Mouse (Mus musculus): Measurements from ENCODE around the gene Gas2l2. TPM values are rescaled to one million over a fixed set of nuclear protein-coding genes. Genes with fewer than 3 reads are reported as not detected.

Gas2l2 gene
- total RNA-seq, 1 experiment, result 0.09 TPM

- H3K27ac ChIP-seq (ENCODE audit: insufficient read depth, low read depth, low read length, poor library complexity, severe bottlenecking), result no peak overlapping the region
- H3K4me3 ChIP-seq (ENCODE audit: insufficient read depth in 1 of 2, low read depth in 1 of 2, low read length in 2 of 2, poor library complexity in 1 of 2, severe bottlenecking in 1 of 2), result no peak overlapping the region
- no peak overlapping the region for H3K9ac ChIP-seq (ENCODE audit: insufficient read depth, low read depth, low read length, poor library complexity, severe bottlenecking)
- TF ChIP-seq CHD2 (IDR thresholded peaks at IDR 0.05; ENCODE audit: low read depth, low read length) (no peak), ZNF384 (IDR thresholded peaks at IDR 0.05; ENCODE audit: low read depth, low read length) (no peak), HCFC1 (IDR thresholded peaks at IDR 0.05; ENCODE audit: borderline replicate concordance, insufficient read depth, low read length) (no peak), MAFK (IDR thresholded peaks at IDR 0.05; ENCODE audit: insufficient read depth, low read depth, low read length) (no peak), ZC3H11A (IDR thresholded peaks at IDR 0.05; ENCODE audit: borderline replicate concordance, low read depth, low read length) (no peak)
- H3K4me1 ChIP-seq (ENCODE audit: control insufficient read depth in 2 of 2, insufficient read depth in 2 of 2, low read length in 2 of 2, poor library complexity in 1 of 2), result no peaks in the 10 kb centered on the region
- H3K9me3 ChIP-seq (ENCODE audit: control insufficient read depth, insufficient read depth, low read depth, low read length), result no peaks in the 10 kb centered on the region
- no peak for DNase-seq (ENCODE audit: low read depth, low spot score)
- H3K36me3 ChIP-seq (ENCODE audit: control insufficient read depth, insufficient read depth, low read length, poor library complexity, severe bottlenecking), result no peaks in the 10 kb centered on the region
- in situ Hi-C loops (cut with MboI; ENCODE audit: low sequenced_read_pairs in 2 of 2, unreplicated experiment in 2 of 2), result no loop called here
Observed at GRCm38 (mm10) chr11:83383532-83383887, 45.7 kb downstream of the Gas2l2 start.

GRCm38 (mm10) chr11:83382876-83383531, 46.3 kb downstream of the Gas2l2 start:
- H3K9ac ChIP-seq (ENCODE audit: insufficient read depth, low read depth, low read length, poor library complexity, severe bottlenecking), result no peak overlapping the region
- in situ Hi-C loops (cut with MboI; ENCODE audit: low sequenced_read_pairs in 2 of 2, unreplicated experiment in 2 of 2), result no loop called here
- no peak for DNase-seq (ENCODE audit: low read depth, low spot score)

GRCm38 (mm10) chr11:83379745-83380341, 49.4 kb downstream of the Gas2l2 start:
- in situ Hi-C loops (cut with MboI; ENCODE audit: low sequenced_read_pairs in 2 of 2, unreplicated experiment in 2 of 2), result no loop called here
- no peak overlapping the region for H3K27ac ChIP-seq (ENCODE audit: insufficient read depth, low read depth, low read length, poor library complexity, severe bottlenecking)
- no peak for DNase-seq (ENCODE audit: low read depth, low spot score)
- TF ChIP-seq HCFC1 (IDR thresholded peaks at IDR 0.05; ENCODE audit: borderline replicate concordance, insufficient read depth, low read length) (no peak), ZC3H11A (IDR thresholded peaks at IDR 0.05; ENCODE audit: borderline replicate concordance, low read depth, low read length) (no peak), CHD2 (IDR thresholded peaks at IDR 0.05; ENCODE audit: low read depth, low read length) (no peak), ZNF384 (IDR thresholded peaks at IDR 0.05; ENCODE audit: low read depth, low read length) (no peak), MAFK (IDR thresholded peaks at IDR 0.05; ENCODE audit: insufficient read depth, low read depth, low read length) (no peak)
- H3K9me3 ChIP-seq (ENCODE audit: control insufficient read depth, insufficient read depth, low read depth, low read length), result no peaks in the 10 kb centered on the region
- H3K36me3 ChIP-seq (ENCODE audit: control insufficient read depth, insufficient read depth, low read length, poor library complexity, severe bottlenecking), result no peaks in the 10 kb centered on the region
- no peak overlapping the region for H3K4me3 ChIP-seq (ENCODE audit: insufficient read depth in 1 of 2, low read depth in 1 of 2, low read length in 2 of 2, poor library complexity in 1 of 2, severe bottlenecking in 1 of 2)
- H3K9ac ChIP-seq (ENCODE audit: insufficient read depth, low read depth, low read length, poor library complexity, severe bottlenecking), result no peak overlapping the region
- H3K4me1 ChIP-seq (ENCODE audit: control insufficient read depth in 2 of 2, insufficient read depth in 2 of 2, low read length in 2 of 2, poor library complexity in 1 of 2), result no peaks in the 10 kb centered on the region

More at GRCm38 (mm10) chr11:83382876-83383531, 46.3 kb downstream of the Gas2l2 start:
- Histone ChIP-seq H3K4me3 (ENCODE audit: insufficient read depth in 1 of 2, low read depth in 1 of 2, low read length in 2 of 2, poor library complexity in 1 of 2, severe bottlenecking in 1 of 2) (no peak overlapping the region), H3K27ac (ENCODE audit: insufficient read depth, low read depth, low read length, poor library complexity, severe bottlenecking) (no peak overlapping the region), H3K9me3 (ENCODE audit: control insufficient read depth, insufficient read depth, low read depth, low read length) (no peaks in the 10 kb centered on the region), H3K4me1 (ENCODE audit: control insufficient read depth in 2 of 2, insufficient read depth in 2 of 2, low read length in 2 of 2, poor library complexity in 1 of 2) (no peaks in the 10 kb centered on the region), H3K36me3 (ENCODE audit: control insufficient read depth, insufficient read depth, low read length, poor library complexity, severe bottlenecking) (no peaks in the 10 kb centered on the region)
- no peak for TF ChIP-seq ZC3H11A (IDR thresholded peaks at IDR 0.05; ENCODE audit: borderline replicate concordance, low read depth, low read length)
- no peak for TF ChIP-seq MAFK (IDR thresholded peaks at IDR 0.05; ENCODE audit: insufficient read depth, low read depth, low read length)
- no peak for TF ChIP-seq ZNF384 (IDR thresholded peaks at IDR 0.05; ENCODE audit: low read depth, low read length)
- no peak for TF ChIP-seq CHD2 (IDR thresholded peaks at IDR 0.05; ENCODE audit: low read depth, low read length)
- no peak for TF ChIP-seq HCFC1 (IDR thresholded peaks at IDR 0.05; ENCODE audit: borderline replicate concordance, insufficient read depth, low read length)

Other genes starting within 250 kb of the Gas2l2 start
- gene Slfn3, start 238.1 kb downstream of the Gas2l2 start, total RNA-seq (2012; rRNA removed), result 2.4 and 3.3 TPM in 2 replicates
- gene Slfn14, start 142.7 kb downstream of the Gas2l2 start, total RNA-seq (2012; rRNA removed), result not detected in 2 replicates
- gene Ap2b1, start 130.4 kb downstream of the Gas2l2 start, total RNA-seq (2012; rRNA removed), result 49.0 and 58.5 TPM in 2 replicates
- 5.4 and 10.0 TPM in 2 replicates for gene Pex12, start 126.9 kb downstream of the Gas2l2 start, total RNA-seq (2012; rRNA removed)
- 1.2 and 1.9 TPM in 2 replicates for gene Rasl10b, start 20.3 kb downstream of the Gas2l2 start, total RNA-seq (2012; rRNA removed)
- gene 1700020L24Rik, start 8.2 kb upstream of the Gas2l2 start, total RNA-seq (2012; rRNA removed), result 0.36 TPM in 1 of 2 replicates, not detected in the other
- 0.79 and 1.3 TPM in 2 replicates for gene Mmp28, start 33.6 kb upstream of the Gas2l2 start, total RNA-seq (2012; rRNA removed)
- 33.8 and 53.8 TPM in 2 replicates for gene Taf15, start 43.6 kb upstream of the Gas2l2 start, total RNA-seq (2012; rRNA removed)
- gene Heatr9, start 92.7 kb upstream of the Gas2l2 start, total RNA-seq (2012; rRNA removed), result not detected in 2 replicates
- gene Ccl5, start 101.1 kb upstream of the Gas2l2 start, total RNA-seq (2012; rRNA removed), result not detected in 2 replicates
- 0.18 TPM in 1 of 2 replicates, not detected in the other for gene Ccl9, start 149.2 kb upstream of the Gas2l2 start, total RNA-seq (2012; rRNA removed)
- 0.36 and 0.42 TPM in 2 replicates for gene Ccl6, start 163.6 kb upstream of the Gas2l2 start, total RNA-seq (2012; rRNA removed)
- gene Rpl9-ps1, start 216.2 kb upstream of the Gas2l2 start, total RNA-seq (2012; rRNA removed), result not detected in 2 replicates
- gene Ccl3, start 219.9 kb upstream of the Gas2l2 start, total RNA-seq (2012; rRNA removed), result 1.1 and 1.3 TPM in 2 replicates
- not detected in 2 replicates for gene Ccl4, start 233.1 kb upstream of the Gas2l2 start, total RNA-seq (2012; rRNA removed)

Measured in ES-E14 (cell line).